Mouse (Mus musculus) cerebellum, adult 2 months (tissue): ENCODE data around the gene Krtap10-10. TPM values are rescaled to one million over a fixed set of nuclear protein-coding genes. Genes with fewer than 3 reads are reported as not detected.

ENCODE experiments used
- DNase-seq, 2 experiments: peaks; one replicate each; pipeline ENCODE4 v3.0.0; 2021
- H3K27ac ChIP-seq: fragments of 200-500 bp; 2 replicates; pipeline ENCODE4 v1.5.1; 2012; ENCODE audit warnings: low read length, control low read depth, inconsistent platforms; ENCODE audit not compliant: insufficient read depth
- H3K27me3 ChIP-seq: fragments of 200-500 bp; 2 replicates; pipeline ENCODE4 v1.6.1; 2012; ENCODE audit warnings: inconsistent platforms, mild to moderate bottlenecking, low read length, moderate library complexity; ENCODE audit not compliant: control insufficient read depth, insufficient read depth
- H3K4me1 ChIP-seq: fragments of 200-500 bp; 2 replicates; pipeline ENCODE4 v1.6.1; 2011; ENCODE audit warnings: low read length; ENCODE audit not compliant: control insufficient read depth, insufficient read depth
- H3K4me3 ChIP-seq: fragments of 200-500 bp; replicated peaks from 2 replicates; pipeline ENCODE3; 2011; ENCODE audit warnings: mild to moderate bottlenecking, low read depth, low read length, control low read depth; ENCODE audit not compliant: insufficient read depth
- CTCF ChIP-seq: fragments of 200-500 bp; IDR thresholded peaks from 2 replicates; pipeline ENCODE4 v1.5.1; 2011; ENCODE audit warnings: low read depth, mild to moderate bottlenecking, control low read depth, low read length, moderate library complexity, borderline replicate concordance; ENCODE audit not compliant: insufficient read depth
- POLR2A ChIP-seq: fragments of 200-500 bp; IDR thresholded peaks from 2 replicates; pipeline ENCODE4 v1.6.1; 2011; ENCODE audit warnings: low read length, control low read depth, borderline replicate concordance; ENCODE audit not compliant: insufficient read depth
- WGBS: fragments of 180-500 bp; shearing (Covaris S2); methylation state at CpG from one replicate; pipeline ENCODE4 v1.1.7; 2018; 5-methylcytosine and 5-hydroxymethylcytosine counted together
- polyA plus RNA-seq: library from polyadenylated mRNA; depleted of rRNA; stranded (reverse); fragments of >200 nt; gene quantifications from 2 replicates; pipeline ENCODE4 v1.2.3, GENCODE M21; 2012

The Krtap10-10 gene
- polyA plus RNA-seq, 1 experiment, result not detected

DNA sequence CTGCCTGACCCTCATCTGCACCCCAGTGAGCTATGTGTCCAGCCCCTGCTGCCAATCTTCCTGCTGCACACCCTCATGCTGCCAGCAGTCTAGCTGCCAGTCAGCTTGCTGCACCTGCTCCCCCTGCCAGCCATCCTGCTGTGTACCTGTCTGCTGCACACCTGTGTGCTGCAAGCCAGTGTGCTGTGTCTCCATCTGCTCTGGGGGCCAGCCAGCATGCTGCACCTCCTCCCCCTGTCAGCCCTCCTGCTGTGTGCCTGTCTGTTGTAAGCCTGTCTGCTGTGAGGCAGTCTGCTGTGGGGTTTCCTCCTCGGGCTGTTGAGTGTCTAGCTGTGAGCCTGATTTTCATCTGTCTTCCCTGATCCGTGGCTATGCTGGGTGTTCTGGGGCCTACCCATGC lies 11.2 kb downstream of the Krtap10-10 start:
- no peak for TF ChIP-seq CTCF
- H3K27ac ChIP-seq, result no peak overlapping the region
- 4% methylated on average over 2 of the region's 2 CpGs for WGBS
- H3K27me3 ChIP-seq, result no peaks in the 10 kb centered on the region
- peak; percentile 37 to 49 for DNase-seq
- no peak overlapping the region for H3K4me3 ChIP-seq
- H3K4me1 ChIP-seq, result no peaks in the 10 kb centered on the region

DNA sequence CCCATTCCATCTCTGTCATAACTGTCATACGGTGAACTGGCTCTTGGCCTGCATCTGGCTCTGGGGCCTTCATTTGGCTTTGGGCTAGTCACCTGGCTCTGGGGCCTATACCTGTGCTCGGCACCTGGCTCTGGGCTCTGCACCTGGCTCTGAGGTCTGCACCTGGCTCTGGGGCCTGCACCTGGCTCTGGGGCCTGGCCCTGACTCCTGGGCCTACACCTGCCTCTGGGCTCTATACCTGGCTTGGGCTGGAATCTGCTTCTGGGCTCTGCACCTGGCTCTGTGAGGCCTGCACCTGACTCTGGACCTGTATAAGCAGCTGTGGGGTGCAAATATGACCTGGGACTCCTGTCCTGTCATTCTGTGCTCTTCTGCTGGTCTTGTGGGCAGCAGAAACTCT lies 11.8 kb downstream of the Krtap10-10 start:
- Histone ChIP-seq H3K4me1 (no peaks in the 10 kb centered on the region), H3K27ac (no peak overlapping the region), H3K4me3 (no peak overlapping the region), H3K27me3 (no peaks in the 10 kb centered on the region)
- no peak for TF ChIP-seq CTCF
- no peak for TF ChIP-seq POLR2A
- DNase-seq, result no peak
- WGBS, result 83% methylated on average over 2 of the region's 2 CpGs

DNA sequence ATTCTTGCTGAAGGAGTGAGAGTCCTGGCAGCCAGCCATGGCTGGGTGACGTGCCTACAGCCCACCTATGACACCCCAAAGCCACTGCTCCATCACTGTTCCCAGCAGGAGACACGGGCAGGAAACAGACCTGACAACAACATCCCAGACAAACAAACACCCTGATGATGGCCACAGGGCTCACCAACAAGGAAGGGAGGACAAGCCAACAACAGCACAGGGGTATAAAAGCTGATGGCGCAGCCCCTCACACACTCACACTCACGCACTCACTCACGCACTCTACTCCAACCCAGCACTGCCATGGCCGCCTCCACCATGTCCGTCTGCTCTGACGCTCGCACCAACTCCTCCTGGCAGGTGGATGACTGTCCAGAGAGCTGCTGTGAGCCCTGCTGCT lies 16.8 kb downstream of the Krtap10-10 start, which contains the start of gene Gm10318:
Gene Gm10318, plus strand, starts transcription at position 301 of the 400 bp plus-strand sequence.
- Histone ChIP-seq H3K27ac (no peak within 1 kb of the TSS), H3K27me3 (no peaks in the 10 kb centered on the region), H3K4me1 (no peaks in the 10 kb centered on the region), H3K4me3 (no peak within 1 kb of the TSS)
- TF ChIP-seq CTCF, result no peak
- TF ChIP-seq POLR2A, result no peak
- WGBS, result 58% methylated on average over 9 of the region's 9 CpGs
- DNase-seq, result no peak

DNA sequence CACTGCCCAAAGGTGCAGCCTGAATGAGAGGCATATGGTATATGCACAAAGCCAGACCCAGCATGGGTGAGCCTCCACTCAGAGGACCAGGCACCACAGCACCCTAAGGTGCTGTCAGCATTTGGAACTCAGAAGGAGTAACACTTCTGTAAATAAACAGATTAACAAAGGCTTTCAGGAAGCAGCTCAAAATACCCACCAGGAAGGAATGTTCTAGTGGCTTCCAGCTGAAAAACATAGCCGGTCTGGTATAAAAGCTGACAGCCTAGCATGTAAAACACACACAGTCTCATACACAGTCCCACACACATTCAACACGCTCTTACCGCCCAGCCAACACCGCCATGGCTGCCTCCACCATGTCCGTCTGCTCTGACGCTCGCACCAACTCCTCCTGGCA lies 25.9 kb downstream of the Krtap10-10 start, which contains the start of gene Gm3285:
Gene Gm3285, plus strand, starts transcription at position 301 of the 400 bp plus-strand sequence.
- H3K27ac ChIP-seq, result no peak within 1 kb of the TSS
- no peak for DNase-seq
- H3K27me3 ChIP-seq, result no peaks in the 10 kb centered on the region
- H3K4me1 ChIP-seq, result peaks cover 4% of the 10 kb centered on the region; the same call in 1 of the 2 replicates
- no peak within 1 kb of the TSS for H3K4me3 ChIP-seq
- no peak for TF ChIP-seq POLR2A
- no peak for TF ChIP-seq CTCF
- WGBS, result 23% methylated on average over 7 of the region's 7 CpGs

DNA sequence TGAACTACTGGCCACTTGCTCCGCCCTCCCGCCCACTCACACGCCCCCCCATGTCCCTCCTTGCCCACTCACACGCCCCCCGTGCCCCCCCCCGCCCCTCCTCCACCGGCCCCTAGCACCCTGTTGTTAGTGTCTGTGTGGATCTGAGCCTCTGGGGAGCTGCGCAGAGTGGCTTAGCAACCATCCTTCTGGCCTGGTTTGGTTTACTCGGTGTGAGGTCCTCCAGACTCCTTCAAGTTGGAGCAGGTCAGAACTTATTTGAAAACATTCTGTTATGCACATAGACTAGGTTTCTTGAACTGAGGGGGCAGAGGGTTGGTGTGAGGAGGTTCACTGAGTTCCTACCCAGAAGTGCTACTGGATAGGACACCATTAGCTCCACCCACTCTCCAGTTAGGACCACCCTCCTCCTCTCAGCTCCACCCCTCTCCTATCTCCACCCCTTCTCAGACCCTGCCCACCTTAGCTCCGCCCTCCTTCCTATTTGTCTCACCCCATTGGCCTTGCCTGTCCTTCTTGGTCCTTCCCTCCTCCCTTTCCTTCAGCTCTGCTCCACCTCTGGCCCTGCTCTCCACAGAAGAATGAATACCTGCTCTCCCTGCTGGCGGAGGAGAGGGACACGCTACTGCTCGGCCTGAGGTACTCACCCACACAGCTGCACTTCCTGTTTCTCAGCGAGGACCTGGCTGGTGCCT lies 28.5 kb downstream of the Krtap10-10 start:
- no peak overlapping the region for H3K27ac ChIP-seq
- DNase-seq, result peak; percentile 21 to 25
- H3K27me3 ChIP-seq, result no peaks in the 10 kb centered on the region
- H3K4me1 ChIP-seq, result peaks cover 4% of the 10 kb centered on the region; the same call in 1 of the 2 replicates
- TF ChIP-seq CTCF, result no peak
- TF ChIP-seq POLR2A, result no peak
- 37% methylated on average over 13 of the region's 14 CpGs for WGBS
- H3K4me3 ChIP-seq, result peak overlapping the region; percentile 31

DNA sequence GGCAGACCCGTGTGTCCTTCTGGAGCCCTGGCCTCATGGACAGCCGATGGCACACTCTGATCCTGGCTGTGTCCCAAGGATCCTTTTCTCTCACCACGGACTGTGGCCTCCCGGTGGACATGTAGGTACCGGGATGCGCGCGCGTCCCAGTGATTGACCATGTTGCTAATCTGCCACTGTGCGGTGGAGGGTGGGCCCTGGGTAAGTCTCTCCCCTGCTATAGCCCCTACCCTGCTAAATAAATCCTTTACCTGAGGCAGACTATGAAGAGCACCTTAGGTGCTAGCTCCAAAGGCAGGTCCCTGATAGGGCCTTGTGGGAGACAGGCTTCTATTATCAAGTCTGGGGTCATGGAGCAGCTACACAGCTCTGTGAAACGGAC lies 29.0 kb downstream of the Krtap10-10 start:
- H3K27me3 ChIP-seq, result no peaks in the 10 kb centered on the region
- peak in 1 of 2 experiments; percentile 25 for DNase-seq

DNA sequence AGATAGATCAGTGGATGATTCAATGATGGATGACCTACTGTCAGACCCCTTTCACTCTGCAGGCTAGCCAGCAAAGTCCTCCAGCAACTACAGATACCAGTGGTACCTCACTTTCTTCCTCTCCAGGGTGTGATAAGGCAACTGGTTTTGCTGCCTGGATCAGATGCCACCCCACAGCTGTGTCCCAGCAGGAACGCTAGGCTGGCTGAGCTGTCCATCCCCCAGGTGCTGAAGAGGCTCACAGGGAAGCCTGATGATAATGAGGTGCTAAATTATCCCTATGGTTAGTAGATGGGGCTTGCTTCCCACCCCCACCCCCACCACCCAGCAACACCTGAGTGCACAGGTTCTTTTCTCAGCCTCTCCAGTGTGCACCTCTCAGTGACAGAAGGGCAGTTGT lies 31.8 kb downstream of the Krtap10-10 start:
- no peak overlapping the region for H3K27ac ChIP-seq
- WGBS, result 35% methylated on average over 1 of the region's 1 CpGs
- TF ChIP-seq POLR2A (no peak), CTCF (no peak)

More for the DNA sequence above, 29.0 kb downstream of the Krtap10-10 start:
- TF ChIP-seq CTCF (no peak), POLR2A (no peak)
- H3K4me1 ChIP-seq, result peaks cover 4% of the 10 kb centered on the region; the same call in 1 of the 2 replicates
- peak overlapping the region; percentile 31 for H3K4me3 ChIP-seq
- H3K27ac ChIP-seq, result no peak overlapping the region
- WGBS, result 34% methylated on average over 11 of the region's 11 CpGs

DNA sequence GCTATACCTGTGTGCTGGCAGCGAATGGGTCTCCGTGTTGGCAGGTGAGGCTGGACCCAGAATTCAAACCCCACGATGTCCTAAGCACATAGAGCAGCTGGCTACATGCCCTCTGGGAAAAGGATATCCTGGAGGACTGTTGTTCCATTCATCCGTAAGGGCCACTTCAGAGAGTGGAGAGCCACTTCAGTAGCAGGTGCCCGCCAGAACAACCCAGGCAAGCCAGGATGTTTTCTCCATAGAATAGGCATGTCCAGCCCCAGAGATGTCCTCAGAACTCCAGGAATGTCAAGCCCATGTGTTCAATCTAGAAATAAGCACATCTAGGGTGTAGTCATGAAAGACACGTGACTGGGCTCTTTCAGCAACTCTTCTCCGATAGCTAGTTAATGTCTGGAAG lies 33.9 kb downstream of the Krtap10-10 start:
- H3K4me1 ChIP-seq, result peaks cover under 1% of the 10 kb centered on the region; the same call in 1 of the 2 replicates
- TF ChIP-seq CTCF (no peak), POLR2A (no peak)
- no peak overlapping the region for H3K27ac ChIP-seq
- DNase-seq, result no peak
- no peak overlapping the region for H3K4me3 ChIP-seq
- no peaks in the 10 kb centered on the region for H3K27me3 ChIP-seq
- 80% methylated on average over 7 of the region's 7 CpGs for WGBS

More for the DNA sequence above, 31.8 kb downstream of the Krtap10-10 start:
- DNase-seq, result no peak
- Histone ChIP-seq H3K4me1 (peaks cover 4% of the 10 kb centered on the region; the same call in 1 of the 2 replicates), H3K27me3 (no peaks in the 10 kb centered on the region), H3K4me3 (no peak overlapping the region)
